Mouse (Mus musculus) heart, embryonic 12.5 days (tissue): ENCODE data around the gene 1700011L22Rik. TPM values are rescaled to one million over a fixed set of nuclear protein-coding genes. Genes with fewer than 3 reads are reported as not detected.

Experiments
- ATAC-seq: fragments of 200-750 bp; cut with Nextera tagmentation; 2 replicates; pipeline ENCODE4 v1.8.0; 2017; ENCODE audit warnings: moderate TSS enrichment, moderate library complexity; ENCODE audit not compliant: insufficient number of reproducible peaks, low FRiP score
- H3K27ac ChIP-seq: fragments of 300-500 bp; sonication (generic); 2 replicates; pipeline ENCODE4 v1.5.1; 2016; ENCODE audit warnings: mild to moderate bottlenecking, moderate library complexity; ENCODE audit not compliant: poor library complexity, severe bottlenecking
- H3K27me3 ChIP-seq: fragments of 300-500 bp; sonication (generic); replicated peaks from 2 replicates; pipeline ENCODE4 v1.6.1; 2016; ENCODE audit warnings: mild to moderate bottlenecking, moderate library complexity
- H3K36me3 ChIP-seq: fragments of 300-500 bp; sonication (generic); 2 replicates; pipeline ENCODE4 v1.6.1; 2016; ENCODE audit warnings: mild to moderate bottlenecking, moderate library complexity
- H3K4me1 ChIP-seq: fragments of 300-500 bp; sonication (generic); replicated peaks from 2 replicates; pipeline ENCODE4 v1.6.1; 2016; ENCODE audit warnings: mild to moderate bottlenecking
- H3K4me2 ChIP-seq: fragments of 300-500 bp; sonication (generic); 2 replicates; pipeline ENCODE4 v1.6.1; 2016; ENCODE audit warnings: mild to moderate bottlenecking, moderate library complexity
- H3K4me3 ChIP-seq: fragments of 300-500 bp; sonication (generic); 2 replicates; pipeline ENCODE4 v1.5.1; 2016; ENCODE audit warnings: mild to moderate bottlenecking
- H3K9ac ChIP-seq: fragments of 300-500 bp; sonication (generic); 2 replicates; pipeline ENCODE4 v1.6.1; 2016; ENCODE audit warnings: mild to moderate bottlenecking, moderate library complexity
- H3K9me3 ChIP-seq: fragments of 300-500 bp; sonication (generic); replicated peaks from 2 replicates; pipeline ENCODE4 v1.6.1; 2016; ENCODE audit warnings: mild to moderate bottlenecking, moderate library complexity
- WGBS: fragments of 180-500 bp; shearing (Covaris S2); methylation state at CpG from one replicate; pipeline ENCODE4 v1.1.7; 2016; 5-methylcytosine and 5-hydroxymethylcytosine counted together
- polyA plus RNA-seq: library from polyadenylated mRNA; unstranded; fragments of >200 nt; fragmentation: Nextera tagmentation; extraction: Ambion mirVana; gene quantifications from 2 replicates; pipeline ENCODE4 v1.2.1, GENCODE M21; 2016

1700011L22Rik gene
- polyA plus RNA-seq, 1 experiment from 2014 or later: not detected

GRCm38 (mm10) chr8:79208691-79209640 lies 39.4 kb downstream of the 1700011L22Rik start:
- 11% methylated on average over 15 of the region's 15 CpGs for WGBS
- Histone ChIP-seq H3K4me3 (peak overlapping the region; percentile 37; the same call in 1 of the 2 replicates), H3K27me3 (no peaks in the 10 kb centered on the region), H3K36me3 (no peaks in the 10 kb centered on the region), H3K4me2 (peak overlapping the region; percentile 72), H3K4me1 (peaks cover 40% of the 10 kb centered on the region), H3K27ac (peak overlapping the region; percentile 90), H3K9ac (peak overlapping the region; percentile 75), H3K9me3 (no peaks in the 10 kb centered on the region)
- ATAC-seq: peak; percentile 72

GRCm38 (mm10) chr8:79208181-79208580 lies 40.2 kb downstream of the 1700011L22Rik start:
- Histone ChIP-seq H3K9me3 (no peaks in the 10 kb centered on the region), H3K27me3 (no peaks in the 10 kb centered on the region), H3K27ac (peak overlapping the region; percentile 90), H3K4me1 (peaks cover 40% of the 10 kb centered on the region), H3K4me2 (peak overlapping the region; percentile 72; the same call in 1 of the 2 replicates), H3K9ac (no peak overlapping the region), H3K36me3 (no peaks in the 10 kb centered on the region), H3K4me3 (no peak overlapping the region)
- WGBS: 58% methylated on average over 3 of the region's 3 CpGs
- ATAC-seq: no peak

DNA sequence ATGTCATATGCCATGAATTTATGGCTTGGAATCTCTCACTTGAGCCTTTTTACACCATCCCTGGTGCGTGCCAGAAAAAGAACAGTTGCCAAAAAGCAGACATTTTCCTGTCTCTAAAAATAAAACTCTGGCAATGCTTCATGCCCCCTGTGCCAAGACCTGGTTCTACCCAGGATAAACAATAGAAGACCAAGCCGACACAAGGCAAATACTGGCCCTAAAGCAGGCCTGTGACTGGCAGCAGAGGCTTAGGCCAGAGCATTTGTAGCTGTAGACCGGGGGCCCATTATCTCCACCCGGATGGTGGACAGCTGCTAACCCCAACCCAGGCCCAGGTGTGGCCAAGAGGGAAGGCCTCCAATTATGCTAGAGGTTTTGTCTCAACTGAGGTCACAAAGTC lies 41.5 kb downstream of the 1700011L22Rik start:
- peak overlapping the region; percentile 21; the same call in 1 of the 2 replicates for H3K27ac ChIP-seq
- no peak overlapping the region for H3K4me3 ChIP-seq
- no peaks in the 10 kb centered on the region for H3K9me3 ChIP-seq
- no peak overlapping the region for H3K4me2 ChIP-seq
- peaks cover 40% of the 10 kb centered on the region for H3K4me1 ChIP-seq
- H3K9ac ChIP-seq: no peak overlapping the region
- H3K36me3 ChIP-seq: no peaks in the 10 kb centered on the region
- ATAC-seq: no peak
- H3K27me3 ChIP-seq: no peaks in the 10 kb centered on the region
- WGBS: 62% methylated on average over 4 of the region's 4 CpGs

DNA sequence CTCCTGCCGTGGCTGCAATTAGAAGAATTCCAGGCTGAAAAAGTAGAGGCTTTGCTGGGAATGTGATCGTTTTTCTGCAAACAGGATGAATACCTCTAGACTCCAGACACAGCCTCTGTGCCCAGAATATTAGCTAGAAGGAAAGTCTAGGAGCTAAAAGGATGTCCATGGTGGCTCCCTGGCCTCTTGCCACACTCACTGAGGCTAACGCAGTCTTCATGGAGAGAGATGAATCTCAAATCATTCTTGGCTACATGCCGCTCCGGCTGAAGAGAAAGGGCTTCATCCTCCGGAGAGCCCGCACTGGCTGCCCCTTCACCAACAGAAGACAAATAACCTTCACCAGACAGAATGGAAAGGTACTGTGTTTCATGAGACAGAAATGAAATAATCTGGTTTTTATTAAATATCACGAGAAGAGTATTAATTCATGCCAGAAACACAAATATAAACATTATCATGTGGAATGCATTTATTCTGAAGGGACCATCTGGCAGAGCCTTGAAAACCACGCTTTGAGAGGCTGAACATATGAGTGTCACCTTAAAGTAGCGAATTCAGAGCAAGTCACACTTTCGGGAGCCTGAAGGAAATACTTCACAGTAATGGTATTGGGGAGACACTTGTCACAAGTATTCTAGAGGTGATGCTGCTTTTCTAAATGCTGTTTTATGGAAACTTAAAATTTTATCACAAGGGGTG lies 46.8 kb downstream of the 1700011L22Rik start:
- WGBS: 74% methylated on average over 11 of the region's 11 CpGs
- no peak overlapping the region for H3K4me3 ChIP-seq
- no peak overlapping the region for H3K27ac ChIP-seq

GRCm38 (mm10) chr8:79198675-79199074 lies 49.7 kb downstream of the 1700011L22Rik start:
- Histone ChIP-seq H3K4me2 (no peak overlapping the region), H3K27me3 (no peaks in the 10 kb centered on the region), H3K4me3 (no peak overlapping the region), H3K27ac (no peak overlapping the region), H3K36me3 (peaks cover 7% of the 10 kb centered on the region), H3K9me3 (no peaks in the 10 kb centered on the region), H3K4me1 (no peaks in the 10 kb centered on the region; the same call in 1 of the 2 replicates), H3K9ac (no peak overlapping the region)
- ATAC-seq: no peak
- WGBS: 76% methylated on average over 3 of the region's 3 CpGs

More for the DNA sequence above, 46.8 kb downstream of the 1700011L22Rik start:
- H3K36me3 ChIP-seq: no peaks in the 10 kb centered on the region
- no peaks in the 10 kb centered on the region for H3K27me3 ChIP-seq
- no peak overlapping the region for H3K9ac ChIP-seq
- H3K4me2 ChIP-seq: no peak overlapping the region
- no peak for ATAC-seq
- H3K9me3 ChIP-seq: no peaks in the 10 kb centered on the region
- 0 out of 2 replicates have a peak, but pooled peaks cover under 1% of the 10 kb centered on the region for H3K4me1 ChIP-seq

DNA sequence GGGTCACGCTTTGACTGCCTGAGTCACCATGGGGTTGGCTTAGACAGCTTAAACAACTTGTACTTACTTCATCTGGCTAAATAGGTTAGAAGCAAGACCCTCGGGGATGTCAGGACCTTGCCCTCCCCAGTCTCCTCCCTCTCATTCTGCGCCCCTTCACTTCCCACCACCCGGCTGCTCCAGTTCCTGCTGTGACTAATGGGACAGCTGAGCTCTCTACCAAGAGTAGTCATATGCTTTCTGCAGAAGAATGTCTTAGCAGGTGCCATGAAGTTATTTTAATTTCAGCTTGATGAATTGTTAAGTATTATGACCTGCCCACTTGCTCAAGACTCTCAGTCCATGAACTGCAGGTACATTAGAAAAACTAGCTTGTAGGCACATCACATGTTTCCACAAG lies 51.9 kb downstream of the 1700011L22Rik start:
- H3K27me3 ChIP-seq: no peaks in the 10 kb centered on the region
- H3K4me1 ChIP-seq: no peaks in the 10 kb centered on the region; the same call in 1 of the 2 replicates
- H3K9ac ChIP-seq: no peak overlapping the region
- no peak overlapping the region for H3K4me2 ChIP-seq
- H3K9me3 ChIP-seq: no peaks in the 10 kb centered on the region
- H3K4me3 ChIP-seq: no peak overlapping the region
- 73% methylated on average over 4 of the region's 4 CpGs for WGBS
- ATAC-seq: no peak
- H3K36me3 ChIP-seq: peaks cover 17% of the 10 kb centered on the region
- no peak overlapping the region for H3K27ac ChIP-seq

- Histone ChIP-seq H3K9me3 (no peaks in the 10 kb centered on the region), H3K27ac (no peak overlapping the region), H3K27me3 (no peaks in the 10 kb centered on the region), H3K4me1 (peaks cover 6% of the 10 kb centered on the region), H3K4me3 (no peak overlapping the region), H3K36me3 (peaks cover 73% of the 10 kb centered on the region), H3K4me2 (no peak overlapping the region), H3K9ac (no peak overlapping the region)
- ATAC-seq: no peak
- 93% methylated on average over 10 of the region's 10 CpGs for WGBS
Measured at GRCm38 (mm10) chr8:79190071-79190470, 58.3 kb downstream of the 1700011L22Rik start.

DNA sequence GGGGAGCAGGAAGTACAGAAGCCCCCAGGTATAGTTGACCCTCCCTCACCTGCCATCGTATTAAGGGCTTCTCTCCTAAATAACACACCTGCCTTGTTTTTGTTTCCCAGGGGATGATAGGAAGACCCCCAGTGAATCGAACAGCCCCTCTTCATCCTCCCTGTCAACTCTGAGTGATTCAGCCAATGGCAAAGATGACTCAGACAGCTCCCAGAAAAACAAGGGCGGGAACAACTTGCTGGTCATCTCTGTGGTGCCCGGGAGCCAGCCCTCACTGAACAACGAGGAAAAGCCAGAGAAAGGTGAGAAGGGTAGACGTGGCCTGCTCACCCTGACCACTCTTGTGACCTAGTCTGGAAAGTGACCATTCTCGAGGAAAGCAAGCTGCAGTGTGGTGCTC lies 62.9 kb downstream of the 1700011L22Rik start:
- H3K27me3 ChIP-seq: no peaks in the 10 kb centered on the region
- no peaks in the 10 kb centered on the region for H3K9me3 ChIP-seq
- no peak overlapping the region for H3K27ac ChIP-seq
- H3K4me1 ChIP-seq: peaks cover 6% of the 10 kb centered on the region
- no peak overlapping the region for H3K4me3 ChIP-seq
- no peak for ATAC-seq
- H3K36me3 ChIP-seq: peaks cover 91% of the 10 kb centered on the region
- no peak overlapping the region for H3K4me2 ChIP-seq
- H3K9ac ChIP-seq: no peak overlapping the region
- WGBS: 75% methylated on average over 7 of the region's 7 CpGs

DNA sequence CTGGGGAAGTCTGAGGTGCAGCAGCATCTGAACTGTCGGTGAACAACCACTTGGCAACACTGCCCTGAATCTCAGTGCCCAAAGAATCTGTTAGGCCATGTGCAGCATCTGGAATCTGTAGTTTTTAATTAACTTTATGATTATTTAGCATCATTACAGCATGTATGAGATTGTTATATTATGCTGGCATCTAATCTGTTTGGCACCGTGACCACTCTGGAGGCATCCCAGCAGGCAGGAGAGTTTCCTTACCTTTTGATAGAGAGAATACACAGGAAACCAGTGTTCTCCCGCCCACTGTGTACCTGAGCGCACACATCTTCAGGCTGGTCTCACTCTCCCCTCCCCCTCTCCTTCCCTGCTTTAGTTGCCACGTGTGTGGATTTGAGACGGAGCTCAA lies 68.7 kb downstream of the 1700011L22Rik start:
- Histone ChIP-seq H3K4me2 (no peak overlapping the region), H3K4me3 (no peak overlapping the region), H3K27ac (no peak overlapping the region), H3K9ac (no peak overlapping the region), H3K36me3 (peaks cover 77% of the 10 kb centered on the region), H3K9me3 (no peaks in the 10 kb centered on the region), H3K4me1 (no peaks in the 10 kb centered on the region), H3K27me3 (no peaks in the 10 kb centered on the region)
- no peak for ATAC-seq
- 90% methylated on average over 6 of the region's 6 CpGs for WGBS

DNA sequence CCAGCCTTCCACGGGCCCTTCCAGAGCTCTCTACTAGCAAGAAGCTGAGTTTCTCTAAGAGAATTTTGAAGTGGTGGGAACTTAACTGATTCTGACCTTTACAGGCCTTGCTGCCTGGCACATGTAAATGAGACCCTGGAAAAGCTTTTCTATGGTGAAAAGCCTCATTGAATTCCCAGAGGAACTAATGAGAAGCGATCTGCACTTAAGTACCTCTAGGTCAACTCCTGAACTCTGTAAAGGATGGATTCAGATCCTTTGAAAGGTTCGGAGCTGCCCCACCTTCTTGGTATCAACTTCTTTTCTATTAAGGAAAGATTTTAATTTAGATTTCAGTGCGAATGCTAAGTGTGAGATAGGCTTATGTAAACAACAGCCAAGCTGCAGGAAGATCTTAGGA lies 72.4 kb downstream of the 1700011L22Rik start:
- WGBS: 55% methylated on average over 4 of the region's 4 CpGs
- no peaks in the 10 kb centered on the region for H3K9me3 ChIP-seq
- no peak overlapping the region for H3K4me2 ChIP-seq
- no peak for ATAC-seq
- H3K4me3 ChIP-seq: no peak overlapping the region
- peaks cover 42% of the 10 kb centered on the region for H3K36me3 ChIP-seq
- H3K27me3 ChIP-seq: no peaks in the 10 kb centered on the region
- H3K9ac ChIP-seq: no peak overlapping the region
- H3K27ac ChIP-seq: no peak overlapping the region
- peaks cover 16% of the 10 kb centered on the region for H3K4me1 ChIP-seq

GRCm38 (mm10) chr8:79173606-79174005 lies 74.8 kb downstream of the 1700011L22Rik start:
- Histone ChIP-seq H3K4me3 (no peak overlapping the region), H3K4me2 (no peak overlapping the region), H3K9me3 (no peaks in the 10 kb centered on the region), H3K36me3 (peaks cover 18% of the 10 kb centered on the region), H3K4me1 (peaks cover 16% of the 10 kb centered on the region), H3K9ac (no peak overlapping the region), H3K27ac (0 out of 2 replicates have a peak overlapping the region, but pooled peaks have one; percentile 31), H3K27me3 (no peaks in the 10 kb centered on the region)
- peak; percentile 25; the same call in 1 of the 2 replicates for ATAC-seq
- 48% methylated on average over 4 of the region's 4 CpGs for WGBS
